Mouse (Mus musculus): ENCODE measurements around the gene Rsph1. TPM values are rescaled to one million over a fixed set of nuclear protein-coding genes. Genes with fewer than 3 reads are reported as not detected.

Gene Rsph1
- polyA plus RNA-seq, 1 experiment: 1.6 TPM

GRCm38 (mm10) chr17:31304895-31305775, 28.0 kb upstream of the Rsph1 start:
- TF ChIP-seq CTCF (IDR thresholded peaks at IDR 0.05; ENCODE audit: borderline replicate concordance, insufficient read depth, low read length): no peak
- TF ChIP-seq POLR2A (IDR thresholded peaks at IDR 0.05; ENCODE audit: low read depth, low read length): no peak
- no peaks in the 10 kb centered on the region for H3K4me1 ChIP-seq (ENCODE audit: control insufficient read depth, insufficient read depth, low read length)
- H3K27ac ChIP-seq (ENCODE audit: insufficient read depth, low read length): no peak overlapping the region
- H3K4me3 ChIP-seq (ENCODE audit: insufficient read depth, low read length): no peak overlapping the region

DNA sequence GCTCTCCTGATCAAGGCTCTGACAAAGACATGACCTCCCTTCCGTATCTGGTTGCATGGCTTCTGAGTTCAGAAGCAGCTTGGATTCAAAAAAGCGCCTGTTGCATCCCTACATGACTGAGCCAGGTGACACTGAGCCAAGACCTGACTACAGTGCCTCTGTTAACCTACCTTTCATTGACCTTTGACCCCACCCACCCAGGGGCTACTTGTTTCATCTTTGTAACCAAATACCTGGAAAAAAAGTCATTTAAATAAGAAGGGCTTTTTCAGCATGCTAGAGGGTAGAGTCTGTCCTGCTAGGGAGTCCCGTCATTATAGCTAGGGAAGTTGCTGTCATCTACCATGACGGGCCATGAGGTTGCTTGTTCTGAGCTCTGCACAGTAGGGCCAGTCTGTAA, 26.2 kb upstream of the Rsph1 start:
- TF ChIP-seq POLR2A (IDR thresholded peaks at IDR 0.05; ENCODE audit: low read depth, low read length): no peak
- TF ChIP-seq CTCF (IDR thresholded peaks at IDR 0.05; ENCODE audit: borderline replicate concordance, insufficient read depth, low read length): no peak
- Histone ChIP-seq H3K27ac (ENCODE audit: insufficient read depth, low read length) (no peak overlapping the region), H3K4me3 (ENCODE audit: insufficient read depth, low read length) (no peak overlapping the region), H3K4me1 (ENCODE audit: control insufficient read depth, insufficient read depth, low read length) (no peaks in the 10 kb centered on the region)

DNA sequence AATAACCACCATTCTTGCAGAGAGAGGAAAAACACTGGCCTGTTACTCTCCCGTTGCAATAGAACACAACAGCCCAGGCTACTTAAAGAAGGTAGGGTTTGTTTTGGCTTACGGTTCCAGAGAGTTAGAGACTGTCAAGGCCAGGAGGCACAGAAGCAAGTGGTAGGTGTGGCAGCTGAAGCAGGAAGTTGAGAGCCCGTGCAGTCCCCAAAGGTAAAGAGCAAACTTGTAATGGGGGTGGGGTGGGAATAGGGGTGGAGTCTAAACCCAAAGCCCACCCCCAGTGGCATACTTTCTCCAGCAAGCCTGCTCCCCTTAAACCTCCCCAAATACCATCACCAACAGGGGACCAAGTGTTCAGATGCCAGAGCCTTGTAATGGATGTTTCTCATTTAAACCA, 23.6 kb upstream of the Rsph1 start:
- TF ChIP-seq CTCF (IDR thresholded peaks at IDR 0.05; ENCODE audit: borderline replicate concordance, insufficient read depth, low read length) (no peak), POLR2A (IDR thresholded peaks at IDR 0.05; ENCODE audit: low read depth, low read length) (no peak)
- H3K27ac ChIP-seq (ENCODE audit: insufficient read depth, low read length): no peak overlapping the region
- H3K4me1 ChIP-seq (ENCODE audit: control insufficient read depth, insufficient read depth, low read length): no peaks in the 10 kb centered on the region
- no peak overlapping the region for H3K4me3 ChIP-seq (ENCODE audit: insufficient read depth, low read length)

GRCm38 (mm10) chr17:31299981-31300380, 22.8 kb upstream of the Rsph1 start:
- TF ChIP-seq POLR2A (IDR thresholded peaks at IDR 0.05; ENCODE audit: low read depth, low read length): no peak
- TF ChIP-seq CTCF (IDR thresholded peaks at IDR 0.05; ENCODE audit: borderline replicate concordance, insufficient read depth, low read length): no peak
- Histone ChIP-seq H3K27ac (ENCODE audit: insufficient read depth, low read length) (no peak overlapping the region), H3K4me1 (ENCODE audit: control insufficient read depth, insufficient read depth, low read length) (no peaks in the 10 kb centered on the region), H3K4me3 (ENCODE audit: insufficient read depth, low read length) (no peak overlapping the region)

DNA sequence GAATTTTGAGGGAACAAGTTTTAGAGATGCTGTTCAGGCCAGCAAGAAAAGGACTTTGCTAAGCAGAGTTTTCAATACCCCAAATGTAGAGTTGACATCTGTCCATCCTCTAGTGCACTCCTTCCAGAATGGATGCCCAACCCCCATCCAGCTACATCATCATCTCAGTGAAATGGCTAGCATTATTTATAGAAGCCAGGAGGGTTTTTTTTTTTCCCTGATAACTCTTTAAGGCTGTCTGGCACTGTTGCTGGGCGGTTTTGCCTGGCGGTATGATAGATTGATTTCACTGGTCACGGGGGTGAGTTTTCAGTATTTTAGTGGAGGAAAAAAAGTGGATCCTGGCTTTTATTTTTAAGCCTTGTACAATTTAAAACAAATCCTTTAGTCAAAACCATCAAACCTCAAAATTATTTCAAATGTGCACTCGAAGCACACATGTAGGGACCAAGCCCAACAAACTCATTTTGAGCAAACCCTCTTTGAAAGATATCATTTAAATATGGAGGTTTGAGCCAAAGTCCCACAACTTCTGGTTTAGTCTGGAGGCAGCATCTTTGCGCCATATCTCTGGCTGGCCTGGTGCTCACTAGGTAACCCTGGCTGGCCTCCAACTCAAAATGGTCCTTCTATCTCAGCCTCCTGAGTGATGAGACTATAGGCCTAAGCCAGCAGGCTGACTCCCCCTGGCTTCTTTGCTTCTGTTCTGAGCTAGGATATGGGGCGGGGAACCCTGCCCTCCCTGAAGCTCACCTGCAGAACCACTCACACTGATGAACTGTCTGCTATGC, 21.4 kb upstream of the Rsph1 start:
- TF ChIP-seq POLR2A (IDR thresholded peaks at IDR 0.05; ENCODE audit: low read depth, low read length) (no peak), CTCF (IDR thresholded peaks at IDR 0.05; ENCODE audit: borderline replicate concordance, insufficient read depth, low read length) (no peak)
- H3K4me1 ChIP-seq (ENCODE audit: control insufficient read depth, insufficient read depth, low read length): no peaks in the 10 kb centered on the region
- H3K27ac ChIP-seq (ENCODE audit: insufficient read depth, low read length): no peak overlapping the region
- H3K4me3 ChIP-seq (ENCODE audit: insufficient read depth, low read length): no peak overlapping the region

GRCm38 (mm10) chr17:31297521-31297939, 20.3 kb upstream of the Rsph1 start:
- no peak for TF ChIP-seq POLR2A (IDR thresholded peaks at IDR 0.05; ENCODE audit: low read depth, low read length)
- no peak for TF ChIP-seq CTCF (IDR thresholded peaks at IDR 0.05; ENCODE audit: borderline replicate concordance, insufficient read depth, low read length)
- H3K27ac ChIP-seq (ENCODE audit: insufficient read depth, low read length): no peak overlapping the region
- H3K4me3 ChIP-seq (ENCODE audit: insufficient read depth, low read length): no peak overlapping the region
- no peaks in the 10 kb centered on the region for H3K4me1 ChIP-seq (ENCODE audit: control insufficient read depth, insufficient read depth, low read length)

GRCm38 (mm10) chr17:31295892-31296781, 19.0 kb upstream of the Rsph1 start:
- TF ChIP-seq POLR2A (IDR thresholded peaks at IDR 0.05; ENCODE audit: low read depth, low read length) (no peak), CTCF (IDR thresholded peaks at IDR 0.05; ENCODE audit: borderline replicate concordance, insufficient read depth, low read length) (no peak)
- H3K4me1 ChIP-seq (ENCODE audit: control insufficient read depth, insufficient read depth, low read length): no peaks in the 10 kb centered on the region

DNA sequence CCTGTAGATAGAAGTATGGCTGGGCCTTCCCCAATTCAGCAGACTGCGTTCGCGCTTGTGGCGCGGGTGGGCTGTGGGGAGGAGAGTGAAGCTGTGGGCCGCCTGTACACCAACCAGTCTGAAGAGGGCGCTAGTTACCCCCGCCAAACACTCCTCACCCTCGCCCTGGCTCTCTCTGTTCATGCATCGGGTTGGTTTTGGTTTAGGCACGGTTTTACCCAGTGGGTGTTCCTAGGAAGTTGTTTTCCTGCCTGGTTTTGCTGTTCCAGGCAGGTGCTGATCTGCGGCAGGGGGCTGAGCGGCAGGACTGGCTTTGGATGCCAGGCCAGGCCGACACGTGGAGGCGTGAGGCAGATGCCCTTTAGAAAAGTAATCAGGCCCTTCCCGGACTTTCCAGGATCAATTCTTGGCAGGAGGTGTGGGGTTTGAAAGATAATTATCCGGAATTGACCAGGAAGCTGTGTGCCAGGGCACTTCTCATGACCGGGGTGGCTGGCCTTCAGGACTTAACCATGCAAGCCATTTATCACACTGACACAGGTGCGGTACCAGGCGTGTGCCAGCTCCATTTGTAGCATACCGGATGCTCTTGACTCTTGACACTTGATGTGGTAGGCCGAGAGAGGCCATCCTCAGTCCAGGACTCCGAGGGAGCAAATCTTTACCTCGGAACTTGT, 18.2 kb upstream of the Rsph1 start:
- no peak for TF ChIP-seq POLR2A (IDR thresholded peaks at IDR 0.05; ENCODE audit: low read depth, low read length)
- TF ChIP-seq CTCF (IDR thresholded peaks at IDR 0.05; ENCODE audit: borderline replicate concordance, insufficient read depth, low read length): no peak
- H3K4me1 ChIP-seq (ENCODE audit: control insufficient read depth, insufficient read depth, low read length): no peaks in the 10 kb centered on the region
- H3K27ac ChIP-seq (ENCODE audit: insufficient read depth, low read length): no peak overlapping the region
- no peak overlapping the region for H3K4me3 ChIP-seq (ENCODE audit: insufficient read depth, low read length)

More at GRCm38 (mm10) chr17:31295892-31296781, 19.0 kb upstream of the Rsph1 start:
- no peak overlapping the region for H3K27ac ChIP-seq (ENCODE audit: insufficient read depth, low read length)
- H3K4me3 ChIP-seq (ENCODE audit: insufficient read depth, low read length): peak overlapping the region; percentile 45
